ENCODE assay signal across 20 mouse cellular contexts in the genomic region with DNA sequence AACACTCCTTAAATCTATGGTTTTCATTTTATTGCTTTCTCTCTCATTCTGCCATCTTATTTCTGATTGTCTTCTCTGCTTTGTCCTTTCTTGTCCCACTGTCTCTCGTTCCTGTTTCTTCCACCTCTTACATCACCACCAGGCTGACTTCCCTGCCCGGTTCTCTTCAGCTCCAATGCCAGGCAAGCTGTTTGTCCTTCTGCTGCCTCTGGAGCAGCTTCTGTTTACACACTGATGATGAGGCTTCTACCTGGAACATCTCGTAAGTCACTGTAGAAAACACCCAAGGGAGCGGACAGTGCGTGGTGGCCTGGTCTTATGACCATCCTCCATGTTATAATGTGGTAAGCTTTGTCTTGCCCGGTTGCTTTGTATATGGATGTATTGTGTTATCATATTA.
DNase-seq lines count a peak whose midpoint lies in the region; ATAC-seq lines count a peak whose summit lies in the region.
"Had no signal": no experiment of that assay in that cellular context is flagged by ENCODE, and none has a peak within 500 bp of the region (broad histone marks: within the 10 kb centered on the region; RNA-seq: fewer than 3 reads in every experiment).

No protein-coding gene starts in this region.

- H3K27me3 ChIP-seq in midbrain, embryonic 13.5 days = no peaks in the 10 kb centered on the region
- H3K27me3 ChIP-seq: embryonic facial prominence, embryonic 15.5 days; heart, embryonic 12.5 days; hindbrain, embryonic 15.5 days; Patski had no signal

- H3K36me3 ChIP-seq in midbrain, embryonic 13.5 days = peaks cover 13% of the 10 kb centered on the region
- H3K36me3 ChIP-seq: heart, embryonic 12.5 days; hindbrain, embryonic 15.5 days had no signal

- H3K27ac ChIP-seq in midbrain, embryonic 13.5 days = no peak overlapping the region
- H3K27ac ChIP-seq: embryonic facial prominence, embryonic 15.5 days; forebrain, embryonic 10.5 days; gastrocnemius, adult 2 months; hindbrain, embryonic 15.5 days had no signal

- H3K4me3 ChIP-seq in midbrain, embryonic 13.5 days (replicated peaks) = no peak overlapping the region
- H3K4me3 ChIP-seq: embryonic facial prominence, embryonic 15.5 days; erythroblast, embryonic 14.5 days; forebrain, embryonic 10.5 days; gastrocnemius, adult 2 months; heart, embryonic 12.5 days; hindbrain, embryonic 15.5 days had no signal

- no peak overlapping the region for H3K4me2 ChIP-seq in midbrain, embryonic 13.5 days (replicated peaks)
- H3K4me2 ChIP-seq: embryonic facial prominence, embryonic 15.5 days; heart, embryonic 12.5 days; hindbrain, embryonic 15.5 days had no signal

- no peak for ATAC-seq in midbrain, embryonic 13.5 days
- ATAC-seq: activated CD4-positive, CD25-positive, alpha-beta regulatory T cell, adult 4 months; forebrain, embryonic 14.5 days; intestine, postnatal 0 days; Patski had no signal

- peak; percentile 68 for DNase-seq in cerebellum, adult 11-12 months
- DNase-seq in cerebellum, postnatal 4 days (ENCODE audit: low spot score in 2 of 2) = no peak
- DNase-seq in cerebellum, adult 8-10 months = peak; percentile 39
- DNase-seq in cerebellum, postnatal 14 days = peak; percentile 66 to 73
- no peak for DNase-seq in ovary, postnatal 10 days (ENCODE audit: low spot score)
- DNase-seq in testis, postnatal 14 days (ENCODE audit: low spot score) = no peak
- DNase-seq: adrenal gland, postnatal 14 days; gastrocnemius, postnatal 25 days; heart, postnatal 36 days had no signal

- no peak overlapping the region for H3K9ac ChIP-seq in midbrain, embryonic 13.5 days (replicated peaks)
- H3K9ac ChIP-seq: embryonic facial prominence, embryonic 15.5 days; heart, embryonic 12.5 days; hindbrain, embryonic 15.5 days had no signal

- peaks cover 5% of the 10 kb centered on the region; the same call in 1 of the 2 replicates for H3K4me1 ChIP-seq in midbrain, embryonic 13.5 days (replicated peaks)
- H3K4me1 ChIP-seq: forebrain, embryonic 10.5 days; heart, embryonic 12.5 days had no signal

- H3K9me3 ChIP-seq in midbrain, embryonic 13.5 days = no peaks in the 10 kb centered on the region
- H3K9me3 ChIP-seq: embryonic facial prominence, embryonic 15.5 days; forebrain, embryonic 10.5 days; heart, embryonic 12.5 days; hindbrain, embryonic 15.5 days had no signal

- WGBS in midbrain, embryonic 13.5 days = 91% methylated on average over 6 of the region's 6 CpGs

Comparison
In these comparisons a context has a peak if more than half of its experiments do, and no peak if none do; other contexts are left out.
1. DNase-seq: peak in cerebellum, adult 11-12 months (single experiment), cerebellum, adult 8-10 months (single experiment) and cerebellum, postnatal 14 days (2 of 2); none in cerebellum, postnatal 4 days (0 of 2), ovary, postnatal 10 days (single experiment) and testis, postnatal 14 days (single experiment).